ENCODE assay signal across 10 mouse cellular contexts in genomic region chr9:50478826-50479225, GRCm38 (mm10). TPM values are rescaled to one million over a fixed set of nuclear protein-coding genes. Genes with fewer than 3 reads are reported as not detected.
DNase-seq lines count a peak whose midpoint lies in the region; ATAC-seq and TF ChIP-seq lines count a peak whose summit lies in the region.
"Had no signal": no experiment of that assay in that cellular context is flagged by ENCODE, and none has a peak within 500 bp of the region (broad histone marks: within the 10 kb centered on the region; RNA-seq: fewer than 3 reads in every experiment).

No protein-coding gene starts in this region.

- no peak for TF ChIP-seq RAD21 in CH12.LX (IDR thresholded peaks at IDR 0.05; ENCODE audit: low read depth, low read length)

- peaks cover 15% of the 10 kb centered on the region for H3K4me1 ChIP-seq in heart, embryonic 10.5 days
- H3K4me1 ChIP-seq in heart, embryonic 11.5 days (ENCODE audit: control insufficient read depth, insufficient read depth, low read length), result peaks cover 9% of the 10 kb centered on the region; the same call in 1 of the 2 replicates
- peaks cover 10 to 47% of the 10 kb centered on the region in 2 experiments for H3K4me1 ChIP-seq in CH12.LX (ENCODE audit: control insufficient read depth in 1 of 2, insufficient read depth in 2 of 2)
- peaks cover 6% of the 10 kb centered on the region; the same call in 1 of the 2 replicates for H3K4me1 ChIP-seq in liver, embryonic 15.5 days (replicated peaks)
- H3K4me1 ChIP-seq in forebrain, postnatal 0 days (ENCODE audit: insufficient read depth), result no peaks in the 10 kb centered on the region
- H3K4me1 ChIP-seq: embryonic facial prominence, embryonic 12.5 days had no signal

- H3K4me3 ChIP-seq in heart, embryonic 10.5 days, result 0 out of 2 replicates have a peak overlapping the region, but pooled peaks have one; percentile 6
- H3K4me3 ChIP-seq in heart, embryonic 11.5 days (ENCODE audit: low read depth, low read length), result no peak overlapping the region
- H3K4me3 ChIP-seq in CH12.LX (replicated peaks in 1 of 3; ENCODE audit: low read depth in 2 of 3, low read length in 2 of 3, poor library complexity in 1 of 3), result no peak overlapping the region
- no peak overlapping the region for H3K4me3 ChIP-seq in liver, embryonic 15.5 days (replicated peaks)
- H3K4me3 ChIP-seq in forebrain, postnatal 0 days (ENCODE audit: low read depth, low read length), result no peak overlapping the region
- H3K4me3 ChIP-seq: embryonic facial prominence, embryonic 12.5 days; lung, embryonic 15.5 days had no signal

- no peak for TF ChIP-seq POLR2A in CH12.LX (IDR thresholded peaks at IDR 0.05; ENCODE audit: low read depth, low read length)

- no peak for ATAC-seq in heart, embryonic 11.5 days (replicated peaks; ENCODE audit: insufficient number of reproducible peaks, low FRiP score, low TSS enrichment)
- ATAC-seq in liver, embryonic 15.5 days (ENCODE audit: insufficient read depth), result no peak
- ATAC-seq in forebrain, postnatal 0 days, result no peak

- WGBS in heart, embryonic 10.5 days, result 13% methylated on average over 5 of the region's 5 CpGs
- WGBS in heart, embryonic 11.5 days (ENCODE audit: insufficient replicate concordance), result 7% methylated on average over 5 of the region's 5 CpGs
- 13% methylated on average over 5 of the region's 5 CpGs for WGBS in liver, embryonic 15.5 days (ENCODE audit: insufficient replicate concordance)
- 13% methylated on average over 5 of the region's 5 CpGs for WGBS in forebrain, postnatal 0 days

- no peak for TF ChIP-seq CTCF in CH12.LX (conservative IDR thresholded peaks at IDR 0.05 in 1 of 2, IDR thresholded peaks at IDR 0.05 in 1 of 2; ENCODE audit: low read depth in 2 of 2, low read length in 2 of 2)
- TF ChIP-seq CTCF in forebrain, postnatal 0 days (IDR thresholded peaks at IDR 0.05; ENCODE audit: low read depth), result no peak

- H3K9ac ChIP-seq in heart, embryonic 11.5 days (ENCODE audit: low read depth, low read length), result no peak overlapping the region
- H3K9ac ChIP-seq in CH12.LX (ENCODE audit: insufficient read depth, low read depth), result no peak overlapping the region
- no peak overlapping the region for H3K9ac ChIP-seq in liver, embryonic 15.5 days
- H3K9ac ChIP-seq in forebrain, postnatal 0 days, result no peak overlapping the region
- H3K9ac ChIP-seq: embryonic facial prominence, embryonic 12.5 days; lung, embryonic 15.5 days had no signal

- dilution Hi-C loops in CH12.LX (cut with MboI; ENCODE audit: extremely low pct_ligation_motif_present, extremely low pct_unique_long_range_greater_than_20kb, low sequenced_read_pairs), result no loop called here

- H3K27ac ChIP-seq in heart, embryonic 10.5 days, result peak overlapping the region; percentile 38; the same call in 1 of the 2 replicates
- H3K27ac ChIP-seq in heart, embryonic 11.5 days (ENCODE audit: low read depth, low read length), result no peak overlapping the region
- no peak overlapping the region for H3K27ac ChIP-seq in CH12.LX (ENCODE audit: insufficient read depth, low read depth)
- peak overlapping the region; percentile 67 for H3K27ac ChIP-seq in liver, embryonic 15.5 days (replicated peaks)
- no peak overlapping the region for H3K27ac ChIP-seq in forebrain, postnatal 0 days (ENCODE audit: low read depth, low read length)
- H3K27ac ChIP-seq: embryonic facial prominence, embryonic 12.5 days; lung, embryonic 15.5 days had no signal

- H3K9me3 ChIP-seq in heart, embryonic 10.5 days, result no peaks in the 10 kb centered on the region
- no peaks in the 10 kb centered on the region for H3K9me3 ChIP-seq in heart, embryonic 11.5 days (replicated peaks; ENCODE audit: control insufficient read depth, low read length)
- H3K9me3 ChIP-seq in CH12.LX (replicated peaks; ENCODE audit: low read length), result no peaks in the 10 kb centered on the region
- H3K9me3 ChIP-seq in liver, embryonic 15.5 days (replicated peaks), result no peaks in the 10 kb centered on the region
- H3K9me3 ChIP-seq in forebrain, postnatal 0 days (ENCODE audit: low read length), result no peaks in the 10 kb centered on the region
- H3K9me3 ChIP-seq: embryonic facial prominence, embryonic 12.5 days; lung, embryonic 15.5 days had no signal

- H3K4me2 ChIP-seq in heart, embryonic 11.5 days, result no peak overlapping the region; the same call in 1 of the 2 replicates
- H3K4me2 ChIP-seq in CH12.LX (ENCODE audit: insufficient read depth, low read depth, poor library complexity, severe bottlenecking), result no peak overlapping the region
- peak overlapping the region; percentile 18 for H3K4me2 ChIP-seq in liver, embryonic 15.5 days
- no peak overlapping the region for H3K4me2 ChIP-seq in forebrain, postnatal 0 days (ENCODE audit: low read depth)
- H3K4me2 ChIP-seq: embryonic facial prominence, embryonic 12.5 days; lung, embryonic 15.5 days had no signal

- no peak for TF ChIP-seq EP300 in CH12.LX (IDR thresholded peaks at IDR 0.05; ENCODE audit: low read length)

- no peaks in the 10 kb centered on the region for H3K79me2 ChIP-seq in CH12.LX (replicated peaks; ENCODE audit: control insufficient read depth, extremely low read depth, insufficient read depth, poor library complexity, severe bottlenecking)

- in situ Hi-C loops in CH12.LX (cut with MboI; ENCODE audit: low pct_ligation_motif_present, low pct_unique_long_range_greater_than_20kb, low sequenced_read_pairs), result no loop called here

- DNase-seq in heart, embryonic 10.5 days (ENCODE audit: low spot score), result no peak
- DNase-seq in CH12.LX (ENCODE audit: extremely low read depth), result no peak
- peak; percentile 18 for DNase-seq in skeletal muscle tissue, adult 2 months (ENCODE audit: low read depth, low spot score)
- no peak for DNase-seq in ovary, adult 18-20 months (ENCODE audit: low spot score)
- no peak for DNase-seq in frontal cortex, postnatal 36 days (ENCODE audit: low spot score in 2 of 2)
- DNase-seq in forebrain, postnatal 0 days, result no peak

- peaks cover 12% of the 10 kb centered on the region; the same call in 1 of the 2 replicates for H3K27me3 ChIP-seq in heart, embryonic 10.5 days (ENCODE audit: insufficient read depth, poor library complexity, severe bottlenecking)
- peaks cover 10% of the 10 kb centered on the region for H3K27me3 ChIP-seq in heart, embryonic 11.5 days (ENCODE audit: control insufficient read depth, insufficient read depth, low read length)
- H3K27me3 ChIP-seq in CH12.LX (replicated peaks), result no peaks in the 10 kb centered on the region
- no peaks in the 10 kb centered on the region for H3K27me3 ChIP-seq in liver, embryonic 15.5 days
- H3K27me3 ChIP-seq in forebrain, postnatal 0 days (ENCODE audit: insufficient read depth, low read length), result no peaks in the 10 kb centered on the region
- H3K27me3 ChIP-seq: lung, embryonic 15.5 days had no signal

- no peaks in the 10 kb centered on the region for H3K36me3 ChIP-seq in heart, embryonic 10.5 days
- no peaks in the 10 kb centered on the region for H3K36me3 ChIP-seq in heart, embryonic 11.5 days (ENCODE audit: control insufficient read depth, insufficient read depth, low read length)
- H3K36me3 ChIP-seq in CH12.LX (replicated peaks in 1 of 2; ENCODE audit: control insufficient read depth in 1 of 2, insufficient read depth in 1 of 2, low read length in 1 of 2), result no peaks in the 10 kb centered on the region
- no peaks in the 10 kb centered on the region for H3K36me3 ChIP-seq in liver, embryonic 15.5 days (replicated peaks)
- H3K36me3 ChIP-seq in forebrain, postnatal 0 days (ENCODE audit: insufficient read depth), result no peaks in the 10 kb centered on the region
- H3K36me3 ChIP-seq: embryonic facial prominence, embryonic 12.5 days; lung, embryonic 15.5 days had no signal

TF ChIP-seq in CH12.LX, 34 proteins besides CTCF, POLR2A, EP300 and RAD21:
- no peak for TF ChIP-seq MEF2A (IDR thresholded peaks at IDR 0.05; ENCODE audit: borderline replicate concordance, low read depth, low read length)
- 0 out of 2 replicates have a peak, but pooled peaks have one; percentile 36 for TF ChIP-seq SIN3A (IDR thresholded peaks at IDR 0.05; ENCODE audit: low read length)
- peak; percentile 16; the same call in 1 of the 2 replicates for TF ChIP-seq ETS1 (conservative IDR thresholded peaks at IDR 0.05; ENCODE audit: low read depth, low read length)

RNA-seq across cellular contexts. Expression of gene Plet1, which starts 15.5 kb away (rescaled TPM):
- 2.2 and 4.2 TPM in 2 replicates for polyA plus RNA-seq in heart, embryonic 10.5 days (2016; fragmentation: Nextera tagmentation; extraction: Ambion mirVana)
- polyA plus RNA-seq in heart, embryonic 11.5 days (2014; fragmentation: Nextera tagmentation; extraction: Ambion mirVana), result 0.23 and 1.0 TPM in 2 replicates
- total RNA-seq in CH12.LX (2012; rRNA removed), result 0.08 TPM in 1 of 2 replicates, not detected in the other
- not detected in 2 replicates for total RNA-seq in CH12.LX (2014; rRNA removed)
- 0.19 TPM in 1 of 2 replicates, not detected in the other for polyA plus RNA-seq in CH12.LX (2012; ENCODE audit: insufficient read length, low read depth)
- 0.17 and 0.35 TPM in 2 replicates for polyA plus RNA-seq in liver, embryonic 15.5 days (2015; fragmentation: Nextera tagmentation; extraction: Ambion mirVana)
- total RNA-seq in forebrain, postnatal 0 days (2014; rRNA removed), result not detected in 2 replicates
- polyA plus RNA-seq in forebrain, postnatal 0 days (2015; fragmentation: Nextera tagmentation; extraction: Ambion mirVana), result 0.11 and 0.34 TPM in 2 replicates

RNA-seq across cellular contexts. Expression of gene Pts, which starts 49.7 kb away (rescaled TPM):
- polyA plus RNA-seq in heart, embryonic 10.5 days (2016; fragmentation: Nextera tagmentation; extraction: Ambion mirVana), result 78.6 and 92.2 TPM in 2 replicates
- polyA plus RNA-seq in heart, embryonic 11.5 days (2014; fragmentation: Nextera tagmentation; extraction: Ambion mirVana), result 83.3 and 87.9 TPM in 2 replicates
- total RNA-seq in CH12.LX (2012; rRNA removed) (35.3 and 37.9 TPM in 2 replicates), CH12.LX (2014; rRNA removed) (89.4 and 91.8 TPM in 2 replicates)
- 35.4 and 37.7 TPM in 2 replicates for polyA plus RNA-seq in CH12.LX (2012; ENCODE audit: insufficient read length, low read depth)
- 32.6 and 36.1 TPM in 2 replicates for polyA plus RNA-seq in liver, embryonic 15.5 days (2015; fragmentation: Nextera tagmentation; extraction: Ambion mirVana)
- total RNA-seq in forebrain, postnatal 0 days (2014; rRNA removed), result 83.7 and 102 TPM in 2 replicates
- 101 and 112 TPM in 2 replicates for polyA plus RNA-seq in forebrain, postnatal 0 days (2015; fragmentation: Nextera tagmentation; extraction: Ambion mirVana)

Comparison
In these comparisons a context has a peak if more than half of its experiments do, and no peak if none do; other contexts are left out.
1. H3K27ac ChIP-seq: peak in heart, embryonic 10.5 days (single experiment) and liver, embryonic 15.5 days (single experiment); none in heart, embryonic 11.5 days (single experiment), CH12.LX (single experiment) and forebrain, postnatal 0 days (single experiment).